Mouse (Mus musculus): ENCODE measurements around the gene Dmpk.

- TF ChIP-seq CTCF (IDR thresholded peaks at IDR 0.05; ENCODE audit: borderline replicate concordance, insufficient read depth, low read length) (no peak), POLR2A (IDR thresholded peaks at IDR 0.05; ENCODE audit: low read depth, low read length) (no peak)
These were observed 52.5 kb downstream of the Dmpk start for GRCm38 (mm10) chr7:19136168-19136567.

Measured in embryonic fibroblast, embryonic 13.5 days (primary cell).